Comparison of ENCODE assay signal across 31 mouse cellular contexts in the genomic region with DNA sequence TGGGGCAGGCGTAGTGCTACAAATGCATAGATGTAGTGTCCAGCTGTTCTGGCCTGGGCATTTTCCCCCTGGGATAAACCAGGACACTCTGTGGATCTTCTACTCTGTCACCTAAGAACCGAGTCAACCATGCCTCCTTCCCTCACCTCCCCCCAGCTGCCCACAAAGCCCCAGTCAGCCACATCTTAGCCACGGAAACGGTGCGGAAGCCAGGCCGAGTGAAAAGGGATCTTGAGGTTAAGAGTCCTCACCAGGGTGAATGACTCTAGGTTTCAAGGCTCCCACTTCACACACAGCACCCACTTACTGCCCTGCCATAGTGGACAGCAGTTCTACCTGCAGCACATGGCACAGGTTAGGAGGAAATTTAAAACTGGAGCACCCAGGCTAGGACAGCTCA. TPM values are rescaled to one million over a fixed set of nuclear protein-coding genes. Genes with fewer than 3 reads are reported as not detected.
DNase-seq lines count a peak whose midpoint lies in the region; ATAC-seq lines count a peak whose summit lies in the region.
"Had no signal": no experiment of that assay in that cellular context is flagged by ENCODE, and none has a peak within 500 bp of the region (broad histone marks: within the 10 kb centered on the region; RNA-seq: fewer than 3 reads in every experiment).

No protein-coding gene starts in this region.

- no peaks in the 10 kb centered on the region for H3K27me3 ChIP-seq in splenic B cell, adult 2 months (ENCODE audit: control insufficient read depth, insufficient read depth, low read length, poor library complexity, severe bottlenecking)

- DNase-seq in thymus, postnatal 0 days (ENCODE audit: low spot score): peak; percentile 43
- DNase-seq in thymus, adult 18-20 months: no peak
- peak; percentile 7 for DNase-seq in splenic B cell, adult 2 months (ENCODE audit: low read depth, low spot score)
- no peak for DNase-seq in frontal cortex, postnatal 25 days (ENCODE audit: low spot score in 2 of 2)
- no peak for DNase-seq in gastrocnemius, adult 8-10 months (ENCODE audit: low spot score in 2 of 2)
- DNase-seq in adrenal gland, adult 8-10 months: no peak
- no peak for DNase-seq in kidney, adult 18-20 months
- DNase-seq: adrenal gland, postnatal 14 days; cerebellum, adult 11-12 months; cerebellum, adult 9-11 months; gastrocnemius, adult 2 months; layer of hippocampus, adult 9-11 months; lung, embryonic 14.5 days; lung, postnatal 14 days; retina, postnatal 1 day; right cerebral cortex, postnatal 25 days had no signal

- H3K36me3 ChIP-seq in splenic B cell, adult 2 months (ENCODE audit: control insufficient read depth, insufficient read depth, low read length, poor library complexity, severe bottlenecking): no peaks in the 10 kb centered on the region
- H3K36me3 ChIP-seq: embryonic facial prominence, embryonic 13.5 days; forebrain, embryonic 15.5 days; heart, embryonic 10.5 days; heart, embryonic 15.5 days; hindbrain, embryonic 13.5 days; limb, embryonic 12.5 days; liver, embryonic 15.5 days; midbrain, embryonic 13.5 days; neural tube, embryonic 15.5 days had no signal

- ATAC-seq in megakaryocyte, adult 5-6 weeks (ENCODE audit: poor library complexity, severe bottlenecking): peak; percentile 51
- ATAC-seq: forebrain, embryonic 15.5 days; intestine, embryonic 16.5 days; midbrain, embryonic 13.5 days had no signal

RNA-seq across cellular contexts. Expression of a gene that starts 7.1 kb away (rescaled TPM):
- 7.3 and 9.9 TPM in 2 replicates for polyA plus RNA-seq in thymus, postnatal 0 days (2015; fragmentation: Nextera tagmentation; extraction: Ambion mirVana)
- total RNA-seq in megakaryocyte, adult 5-6 weeks (2015): 0.07 TPM in 1 of 2 replicates, not detected in the other
- 0.12 and 0.18 TPM in 2 replicates for total RNA-seq in megakaryocyte, adult 5-6 weeks (2017)
- total RNA-seq in gastrocnemius, adult 8-10 months (2022): 1 to 10 TPM; 1.8 to 2.9 (median 2.4) TPM
- total RNA-seq in adrenal gland, adult 8-10 months (2022): 10 to 100 TPM in 2 of 4 experiments, 1 to 10 TPM in 2; 9.1 to 13.9 (median 11.7) TPM

RNA-seq across cellular contexts. Expression of a gene that starts 43.9 kb away (rescaled TPM):
- 0.50 and 0.79 TPM in 2 replicates for polyA plus RNA-seq in thymus, postnatal 0 days (2015; fragmentation: Nextera tagmentation; extraction: Ambion mirVana)
- total RNA-seq in megakaryocyte, adult 5-6 weeks (2015): 0.25 TPM in 1 of 2 replicates, not detected in the other
- 0.11 TPM in 1 of 2 replicates, not detected in the other for total RNA-seq in megakaryocyte, adult 5-6 weeks (2017)
- under 1 TPM; 0.67 to 0.92 (median 0.76) TPM for total RNA-seq in gastrocnemius, adult 8-10 months (2022)
- under 1 TPM in 3 of 4 experiments, not detected in 1; 0.17 to 0.40 (median 0.24) TPM for total RNA-seq in adrenal gland, adult 8-10 months (2022)
- total RNA-seq: ES-E14; heart, postnatal 25 days had no signal
- polyA plus RNA-seq: embryonic facial prominence, embryonic 13.5 days; forebrain, embryonic 10.5 days; heart, embryonic 10.5 days; heart, embryonic 15.5 days; kidney, embryonic 14.5 days; liver, embryonic 15.5 days; lung, embryonic 14.5 days had no signal

RNA-seq across cellular contexts. Expression of a gene that starts 55.0 kb away (rescaled TPM):
- polyA plus RNA-seq in thymus, postnatal 0 days (2015; fragmentation: Nextera tagmentation; extraction: Ambion mirVana): 13.9 and 15.2 TPM in 2 replicates
- total RNA-seq in megakaryocyte, adult 5-6 weeks (2015): 0.25 TPM in 1 of 2 replicates, not detected in the other
- total RNA-seq in megakaryocyte, adult 5-6 weeks (2017): 0.04 and 0.07 TPM in 2 replicates
- total RNA-seq in gastrocnemius, adult 8-10 months (2022): under 1 TPM; 0.22 to 0.47 (median 0.39) TPM
- 1 to 10 TPM; 1.0 to 3.4 (median 1.4) TPM for total RNA-seq in adrenal gland, adult 8-10 months (2022)

Comparison
In these comparisons a context has a peak if more than half of its experiments do, and no peak if none do; other contexts are left out.
1. DNase-seq: peak in thymus, postnatal 0 days (single experiment) and splenic B cell, adult 2 months (single experiment); none in thymus, adult 18-20 months (0 of 2), frontal cortex, postnatal 25 days (0 of 2), gastrocnemius, adult 8-10 months (0 of 2), adrenal gland, adult 8-10 months (single experiment) and kidney, adult 18-20 months (single experiment).